Mouse (Mus musculus) stomach, embryonic 14.5 days (tissue): ENCODE measurements around the gene Efcab8. TPM values are rescaled to one million over a fixed set of nuclear protein-coding genes. Genes with fewer than 3 reads are reported as not detected.

ENCODE experiments used
- ATAC-seq: fragments of 200-750 bp; cut with Nextera tagmentation; 2 replicates; pipeline ENCODE4 v1.8.0; 2017; ENCODE audit warnings: low read depth, moderate TSS enrichment; ENCODE audit not compliant: insufficient number of reproducible peaks, insufficient read depth, low FRiP score
- H3K27ac ChIP-seq: fragments of 300-500 bp; sonication (generic); 2 replicates; pipeline ENCODE4 v1.5.1; 2014; ENCODE audit warnings: mild to moderate bottlenecking, low read length, moderate library complexity, mixed read lengths
- H3K27me3 ChIP-seq: fragments of 300-500 bp; sonication (generic); 2 replicates; pipeline ENCODE4 v1.6.1; 2014; ENCODE audit warnings: low read length, control low read depth, mixed read lengths; ENCODE audit not compliant: control insufficient read depth, insufficient read depth
- H3K36me3 ChIP-seq: fragments of 300-500 bp; sonication (generic); 2 replicates; pipeline ENCODE4 v1.6.1; 2014; ENCODE audit warnings: mild to moderate bottlenecking, control low read depth, low read length, moderate library complexity, mixed read lengths; ENCODE audit not compliant: control insufficient read depth, insufficient read depth
- H3K4me1 ChIP-seq: fragments of 300-500 bp; sonication (generic); 2 replicates; pipeline ENCODE4 v1.6.1; 2014; ENCODE audit warnings: low read length, control low read depth, mixed read lengths; ENCODE audit not compliant: control insufficient read depth, insufficient read depth
- H3K4me2 ChIP-seq: fragments of 300-500 bp; sonication (generic); replicated peaks from 2 replicates; pipeline ENCODE4 v1.6.1; 2014; ENCODE audit warnings: low read depth, low read length, control low read depth
- H3K4me3 ChIP-seq: fragments of 300-500 bp; sonication (generic); 2 replicates; pipeline ENCODE4 v1.5.1; 2014; ENCODE audit warnings: low read depth, low read length, control low read depth
- H3K9ac ChIP-seq: fragments of 300-500 bp; sonication (generic); replicated peaks from 2 replicates; pipeline ENCODE4 v1.6.1; 2014; ENCODE audit warnings: low read depth, mild to moderate bottlenecking, control low read depth, low read length, moderate library complexity, mixed read lengths
- H3K9me3 ChIP-seq: fragments of 300-500 bp; sonication (generic); 2 replicates; pipeline ENCODE4 v1.6.1; 2016; ENCODE audit warnings: low read depth, low read length, control low read depth; ENCODE audit not compliant: control insufficient read depth
- WGBS: fragments of 180-500 bp; shearing (Covaris S2); extraction: QIAGEN DNeasy Blood & Tissue Kit; methylation state at CpG from one replicate; pipeline ENCODE4 v1.1.7; 2014; 5-methylcytosine and 5-hydroxymethylcytosine counted together
- polyA plus RNA-seq: library from polyadenylated mRNA; unstranded; fragments of >200 nt; fragmentation: Nextera tagmentation; extraction: Ambion mirVana; gene quantifications from 2 replicates; pipeline ENCODE4 v1.2.1, GENCODE M21; 2014

Gene Efcab8
- polyA plus RNA-seq, 1 experiment from 2014 or later = 0.14 TPM

DNA sequence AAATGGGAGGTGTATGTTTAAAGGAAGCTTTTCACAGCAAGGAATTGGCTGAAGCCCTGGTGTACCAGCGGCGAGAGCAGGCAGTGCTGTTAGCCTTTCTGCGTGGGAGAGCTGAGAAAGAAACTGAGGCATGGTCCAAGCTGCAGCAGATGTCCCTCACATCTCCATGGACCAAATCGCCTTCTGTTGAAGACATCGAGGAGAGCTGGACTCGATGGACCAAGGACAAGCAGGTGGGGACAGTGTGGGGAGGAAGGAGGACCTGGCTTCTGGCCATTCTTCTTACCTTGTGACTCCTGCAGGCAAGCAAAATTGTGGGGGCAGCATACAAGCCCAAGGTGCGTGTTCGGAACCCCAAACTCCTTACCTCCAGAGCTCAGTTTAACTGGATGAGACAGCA, 63.1 kb downstream of the Efcab8 start:
- Histone ChIP-seq H3K4me1 (no peaks in the 10 kb centered on the region), H3K4me3 (no peak overlapping the region), H3K9me3 (no peaks in the 10 kb centered on the region), H3K27me3 (no peaks in the 10 kb centered on the region), H3K9ac (no peak overlapping the region), H3K27ac (no peak overlapping the region), H3K36me3 (no peaks in the 10 kb centered on the region), H3K4me2 (no peak overlapping the region)
- 82% methylated on average over 8 of the region's 8 CpGs for WGBS
- ATAC-seq = no peak

DNA sequence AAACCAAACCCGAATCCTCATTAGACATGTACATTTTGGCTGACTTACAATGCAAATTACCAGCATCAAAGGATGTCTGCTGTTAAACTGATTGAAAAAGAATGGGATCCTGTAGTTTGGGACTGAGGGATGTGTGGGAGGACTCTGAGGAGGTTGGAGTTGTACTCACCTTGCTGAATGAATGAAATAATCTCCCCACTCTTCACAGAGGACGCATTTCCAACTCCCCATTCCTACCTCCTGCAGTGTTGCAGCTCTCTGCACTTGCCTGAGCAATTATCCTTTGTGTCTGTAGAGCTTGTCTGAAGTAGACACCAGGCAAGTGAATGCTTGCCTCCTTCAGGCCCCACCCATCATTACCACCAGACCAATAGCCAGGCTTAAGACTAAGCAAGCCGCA, 68.7 kb downstream of the Efcab8 start:
- Histone ChIP-seq H3K27ac (no peak overlapping the region), H3K27me3 (no peaks in the 10 kb centered on the region), H3K9ac (no peak overlapping the region), H3K36me3 (no peaks in the 10 kb centered on the region), H3K4me3 (no peak overlapping the region), H3K9me3 (no peaks in the 10 kb centered on the region), H3K4me2 (no peak overlapping the region), H3K4me1 (no peaks in the 10 kb centered on the region)
- WGBS = 76% methylated on average over 3 of the region's 3 CpGs
- no peak for ATAC-seq

DNA sequence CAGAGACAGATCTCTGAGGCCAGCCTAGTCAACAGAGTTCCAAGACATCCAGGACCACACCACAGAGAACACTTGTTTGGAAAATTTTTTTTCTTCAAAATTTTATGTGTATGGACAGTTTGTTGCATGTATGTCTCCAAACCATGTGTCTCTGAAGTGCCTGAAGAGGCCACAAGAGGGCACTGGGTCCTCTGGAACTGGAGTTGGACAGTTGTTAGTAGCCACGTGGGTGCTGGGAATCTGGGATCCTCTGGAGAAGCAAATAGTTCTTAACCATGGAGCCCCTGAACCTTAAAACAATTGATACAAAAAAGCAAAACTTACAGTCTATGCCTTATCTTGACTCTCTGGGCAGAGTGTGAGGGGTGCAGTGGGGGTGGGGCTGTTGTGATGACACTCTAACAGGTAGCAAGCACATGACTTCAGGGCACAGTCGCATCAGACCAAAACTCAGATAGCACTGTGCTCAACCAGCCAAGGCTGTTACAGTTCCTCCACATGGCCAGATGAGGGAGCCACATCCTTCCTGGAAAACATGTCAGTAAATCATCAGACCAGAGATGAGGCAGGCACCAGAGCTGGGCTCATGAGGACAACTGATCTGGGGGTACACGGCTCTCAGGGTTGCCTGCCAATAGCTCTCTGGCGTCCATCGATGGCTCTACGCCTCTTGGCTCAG, 70.8 kb downstream of the Efcab8 start:
- no peak for ATAC-seq
- 81% methylated on average over 6 of the region's 6 CpGs for WGBS
- Histone ChIP-seq H3K27me3 (no peaks in the 10 kb centered on the region), H3K4me1 (no peaks in the 10 kb centered on the region), H3K36me3 (no peaks in the 10 kb centered on the region), H3K9ac (no peak overlapping the region), H3K9me3 (no peaks in the 10 kb centered on the region), H3K27ac (no peak overlapping the region), H3K4me2 (no peak overlapping the region), H3K4me3 (no peak overlapping the region)

DNA sequence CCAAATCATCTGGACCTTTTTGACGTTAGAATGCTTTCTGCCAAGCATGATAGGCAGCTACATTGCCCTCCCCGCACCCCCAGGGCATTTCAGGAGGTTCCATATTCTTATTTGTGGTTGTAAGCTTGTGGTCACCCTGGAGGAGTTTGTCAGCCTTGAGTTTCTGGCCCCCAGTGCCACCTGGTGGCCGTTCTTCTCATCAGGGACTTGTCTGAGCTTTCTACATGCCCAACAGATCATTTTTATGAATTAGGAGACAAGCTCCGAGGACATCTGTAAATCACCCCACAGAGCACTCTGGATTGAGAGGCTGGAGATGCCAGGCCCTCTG, 71.3 kb downstream of the Efcab8 start:
- H3K4me1 ChIP-seq = no peaks in the 10 kb centered on the region
- no peaks in the 10 kb centered on the region for H3K27me3 ChIP-seq
- ATAC-seq = no peak
- no peak overlapping the region for H3K9ac ChIP-seq
- H3K27ac ChIP-seq = no peak overlapping the region
- no peaks in the 10 kb centered on the region for H3K9me3 ChIP-seq
- no peak overlapping the region for H3K4me3 ChIP-seq
- no peaks in the 10 kb centered on the region for H3K36me3 ChIP-seq
- 46% methylated on average over 4 of the region's 4 CpGs for WGBS
- no peak overlapping the region for H3K4me2 ChIP-seq

DNA sequence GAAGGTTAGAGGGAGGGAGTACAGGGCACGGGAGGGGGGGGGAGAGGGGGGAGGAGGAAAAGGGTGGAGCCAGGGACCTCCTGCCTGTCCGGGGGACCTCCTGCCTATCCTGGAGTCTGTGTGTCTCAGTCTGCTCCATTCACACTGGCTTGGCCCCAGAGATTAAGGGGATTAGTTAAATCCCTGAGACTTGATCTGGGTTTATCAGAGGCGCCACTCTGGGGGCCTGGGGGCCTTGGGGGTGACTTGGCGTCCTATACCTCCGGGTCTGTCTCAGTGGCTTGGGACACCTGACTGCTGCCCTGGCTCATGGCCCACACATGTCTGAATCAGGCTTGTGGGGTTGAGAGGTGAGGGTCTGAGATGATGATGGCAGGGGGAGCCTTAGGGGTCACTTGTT, 73.8 kb downstream of the Efcab8 start:
- no peak overlapping the region for H3K4me3 ChIP-seq
- H3K9ac ChIP-seq = no peak overlapping the region
- no peak overlapping the region for H3K27ac ChIP-seq
- no peak overlapping the region for H3K4me2 ChIP-seq
- H3K36me3 ChIP-seq = no peaks in the 10 kb centered on the region
- WGBS = 19% methylated on average over 5 of the region's 5 CpGs
- H3K27me3 ChIP-seq = no peaks in the 10 kb centered on the region
- H3K9me3 ChIP-seq = no peaks in the 10 kb centered on the region
- ATAC-seq = peak; percentile 18; the same call in 1 of the 2 replicates
- H3K4me1 ChIP-seq = no peaks in the 10 kb centered on the region

DNA sequence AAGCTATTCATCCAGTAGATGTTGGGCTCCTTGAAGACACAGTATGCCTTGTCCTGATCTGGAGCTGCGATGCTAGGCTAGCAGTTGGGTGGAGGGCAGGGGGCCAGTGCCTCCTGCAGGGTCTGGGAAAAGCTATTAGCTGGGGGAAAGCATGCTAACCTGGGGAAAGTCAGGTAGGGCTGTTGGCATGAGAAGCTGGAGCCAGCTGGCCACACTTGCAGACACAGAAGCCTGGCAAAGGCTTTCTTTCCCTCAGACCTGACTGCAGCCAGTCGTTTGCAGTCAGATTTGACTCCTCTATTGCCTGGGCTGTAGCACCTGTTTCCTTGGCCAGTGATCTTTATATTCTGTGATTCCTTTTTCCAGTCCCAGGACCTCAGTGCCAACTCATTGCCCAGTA, 79.8 kb downstream of the Efcab8 start:
- 76% methylated on average over 2 of the region's 2 CpGs for WGBS
- no peak for ATAC-seq
- no peaks in the 10 kb centered on the region for H3K9me3 ChIP-seq
- no peaks in the 10 kb centered on the region for H3K36me3 ChIP-seq
- H3K27me3 ChIP-seq = no peaks in the 10 kb centered on the region
- H3K4me3 ChIP-seq = no peak overlapping the region
- H3K4me1 ChIP-seq = no peaks in the 10 kb centered on the region
- H3K27ac ChIP-seq = no peak overlapping the region
- H3K4me2 ChIP-seq = no peak overlapping the region
- no peak overlapping the region for H3K9ac ChIP-seq

DNA sequence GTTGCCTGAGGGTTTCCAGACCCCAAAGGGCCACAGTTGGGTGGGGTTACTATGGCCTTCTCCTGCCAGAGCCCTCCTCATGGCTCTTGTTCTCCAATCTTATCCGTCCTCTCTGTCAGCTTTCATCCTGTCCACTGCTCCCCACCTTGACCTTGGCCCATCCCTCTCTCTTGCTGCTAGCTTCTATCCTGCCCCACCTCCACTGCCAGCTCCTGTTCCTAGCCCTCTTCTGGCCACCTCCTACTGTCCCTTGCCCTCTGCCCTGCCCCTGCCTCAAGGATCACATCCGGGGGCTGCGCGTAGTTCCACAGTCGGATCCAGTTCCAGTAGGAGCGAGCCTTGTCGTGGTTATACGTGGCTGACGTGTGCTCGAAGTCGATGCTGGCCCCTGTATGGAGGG, 80.6 kb downstream of the Efcab8 start:
- Histone ChIP-seq H3K27me3 (no peaks in the 10 kb centered on the region), H3K4me3 (no peak overlapping the region), H3K9me3 (no peaks in the 10 kb centered on the region), H3K4me1 (no peaks in the 10 kb centered on the region), H3K4me2 (no peak overlapping the region), H3K9ac (no peak overlapping the region), H3K36me3 (no peaks in the 10 kb centered on the region), H3K27ac (no peak overlapping the region)
- ATAC-seq = no peak
- WGBS = 82% methylated on average over 11 of the region's 11 CpGs

DNA sequence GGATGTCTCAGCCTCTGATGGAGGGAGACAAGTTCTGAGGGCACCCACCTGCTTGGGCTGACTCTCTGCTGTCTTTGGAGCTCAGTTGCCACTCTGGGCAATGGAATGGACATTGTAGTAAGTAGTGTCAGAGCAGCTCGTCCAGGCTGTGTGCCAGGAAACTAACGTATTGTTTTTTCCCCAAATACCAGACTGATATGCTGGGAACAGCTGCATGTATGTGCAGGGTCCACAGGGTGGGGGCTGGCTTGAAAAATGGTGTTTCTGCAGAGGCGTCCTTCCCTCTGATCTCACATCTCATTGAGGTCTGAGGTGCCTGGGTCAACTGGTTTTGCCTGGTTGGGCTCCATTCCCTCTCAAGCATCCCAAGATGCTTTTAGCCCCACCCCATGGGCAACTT, 81.0 kb downstream of the Efcab8 start:
- H3K4me1 ChIP-seq = no peaks in the 10 kb centered on the region
- no peak overlapping the region for H3K4me2 ChIP-seq
- no peak overlapping the region for H3K9ac ChIP-seq
- 50% methylated on average over 3 of the region's 3 CpGs for WGBS
- no peaks in the 10 kb centered on the region for H3K27me3 ChIP-seq
- H3K4me3 ChIP-seq = no peak overlapping the region
- no peaks in the 10 kb centered on the region for H3K9me3 ChIP-seq
- no peak overlapping the region for H3K27ac ChIP-seq
- no peaks in the 10 kb centered on the region for H3K36me3 ChIP-seq
- no peak for ATAC-seq

DNA sequence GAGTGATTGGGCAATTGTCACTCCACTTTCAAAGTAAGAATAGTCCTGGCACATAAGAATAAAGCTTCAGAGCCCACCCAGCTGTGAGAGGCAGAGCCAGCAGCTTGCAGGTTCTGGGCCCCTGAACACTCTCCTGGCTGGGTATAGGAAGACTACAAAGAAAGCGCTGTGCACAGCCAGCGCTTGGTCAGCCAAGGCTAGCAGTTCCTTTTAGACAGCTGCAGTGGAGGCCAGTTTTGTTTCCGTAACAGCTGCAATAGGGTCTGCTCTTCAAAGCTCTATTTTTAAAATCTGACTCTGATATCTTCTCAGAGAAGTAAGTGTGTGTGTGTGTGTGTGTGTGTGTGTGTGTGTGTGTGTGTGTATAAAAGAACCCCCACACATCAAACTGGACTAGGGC, 82.2 kb downstream of the Efcab8 start:
- Histone ChIP-seq H3K27ac (no peak overlapping the region), H3K9ac (no peak overlapping the region), H3K4me3 (no peak overlapping the region), H3K4me1 (no peaks in the 10 kb centered on the region), H3K27me3 (no peaks in the 10 kb centered on the region), H3K9me3 (no peaks in the 10 kb centered on the region), H3K4me2 (no peak overlapping the region), H3K36me3 (no peaks in the 10 kb centered on the region)
- no peak for ATAC-seq
- 83% methylated on average over 3 of the region's 3 CpGs for WGBS
